Mouse (Mus musculus) left cerebral cortex, adult 6 months (tissue): ENCODE data around the gene Rapgef4. TPM values are rescaled to one million over a fixed set of nuclear protein-coding genes. Genes with fewer than 3 reads are reported as not detected.

Experiments
- long read RNA-seq, 2 experiments: library from polyadenylated mRNA; unstranded; transcript quantifications; one replicate each; pipeline ENCODE4 v2.0.0; 2019 to 2020
- polyA plus RNA-seq: library from polyadenylated mRNA; unstranded; fragments of <200 nt; fragmentation: Nextera tagmentation; gene quantifications from 2 replicates; pipeline ENCODE4 v1.2.3, GENCODE M21; 2021

The Rapgef4 gene
- 183 and 244 TPM in 2 replicates for polyA plus RNA-seq
- long read RNA-seq, experiment 1, full-length matches to known transcripts: 47 of 3,967 reads
- long read RNA-seq, experiment 1, partial matches to known transcripts: 379 of 3,967 reads
- long read RNA-seq, experiment 1, other reads (novel, unspliced or antisense): 3,541 of 3,967 reads
- long read RNA-seq, experiment 2, full-length matches to known transcripts: 14 of 372 reads
- long read RNA-seq, experiment 2, partial matches to known transcripts: 155 of 372 reads
- long read RNA-seq, experiment 2, other reads (novel, unspliced or antisense): 203 of 372 reads

GRCm38 (mm10) chr2:71980771-71981342, at the start of gene Rapgef4:
Rapgef4 (plus strand) TSS chr2:71981240.

GRCm38 (mm10) chr2:72285256-72285887, 304.3 kb downstream of the Rapgef4 start, which contains the start of gene Map3k20:
Map3k20 (plus strand) TSS chr2:72285637.

Other genes with a start within 250 kb of the Rapgef4 start
- 2.6 and 3.7 TPM in 2 replicates for gene Itga6, start 235.6 kb upstream of the Rapgef4 start, polyA plus RNA-seq
- 10.1 and 11.9 TPM in 2 replicates for gene Pdk1, start 108.0 kb upstream of the Rapgef4 start, polyA plus RNA-seq